In the genomic region with DNA sequence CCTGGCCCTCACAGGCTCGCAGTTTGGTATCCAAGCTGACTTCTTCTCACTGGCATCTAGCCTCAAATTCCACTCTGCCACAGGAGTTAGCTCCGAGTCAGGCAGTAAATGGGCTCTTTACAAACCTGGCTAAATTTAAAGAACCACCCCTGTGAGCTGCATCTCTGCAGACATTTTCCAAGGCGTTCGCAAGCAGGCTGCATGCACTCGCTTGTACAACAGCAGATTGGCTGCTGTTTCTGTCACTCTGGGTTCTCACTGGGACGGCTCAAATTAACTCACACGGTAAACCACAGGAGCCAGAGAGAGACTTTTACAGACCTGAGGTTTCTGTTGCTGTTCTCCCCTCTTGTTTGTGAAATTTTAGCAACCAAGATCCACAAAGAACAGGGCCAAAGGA, we compare ENCODE assay signal across 10 mouse cellular contexts.
DNase-seq lines count a peak whose midpoint lies in the region; ATAC-seq and TF ChIP-seq lines count a peak whose summit lies in the region.
"Had no signal": no experiment of that assay in that cellular context is flagged by ENCODE, and none has a peak within 500 bp of the region (broad histone marks: within the 10 kb centered on the region; RNA-seq: fewer than 3 reads in every experiment).

No protein-coding gene starts in this region.

- no peaks in the 10 kb centered on the region for H3K79me2 ChIP-seq in heart, adult 2 months (replicated peaks; ENCODE audit: control insufficient read depth, insufficient read depth, low read length)

- no peak for TF ChIP-seq EP300 in heart, adult 2 months (IDR thresholded peaks at IDR 0.05; ENCODE audit: insufficient read depth, low read depth, low read length)

- no peak overlapping the region for H3K27ac ChIP-seq in heart, embryonic 13.5 days (replicated peaks)
- H3K27ac ChIP-seq in heart, adult 2 months = no peak overlapping the region
- peak overlapping the region; percentile 25; the same call in 1 of the 2 replicates for H3K27ac ChIP-seq in limb, embryonic 11.5 days (replicated peaks; ENCODE audit: low read depth, low read length)
- H3K27ac ChIP-seq: macrophage had no signal

- no peak for ATAC-seq in heart, embryonic 13.5 days (ENCODE audit: extremely low read depth, insufficient number of reproducible peaks, low FRiP score, low TSS enrichment)
- no peak for ATAC-seq in limb, embryonic 11.5 days (ENCODE audit: insufficient number of reproducible peaks, low FRiP score, low TSS enrichment, low read depth)
- ATAC-seq in activated CD4-positive, CD25-positive, alpha-beta regulatory T cell, adult 4 months = no peak
- ATAC-seq: Patski had no signal

- no peaks in the 10 kb centered on the region for H3K9me3 ChIP-seq in heart, embryonic 13.5 days
- H3K9me3 ChIP-seq in limb, embryonic 11.5 days (ENCODE audit: control insufficient read depth, low read length) = no peaks in the 10 kb centered on the region

- DNase-seq in heart, adult 2 months = no peak
- DNase-seq in embryo, embryonic 10 days (ENCODE audit: low spot score) = peak; percentile 47
- peak; percentile 49 to 71 for DNase-seq in frontal cortex, adult 2 months (ENCODE audit: extremely low spot score in 1 of 2, low spot score in 1 of 2)
- peak; percentile 66 for DNase-seq in limb, embryonic 11.5 days (ENCODE audit: low spot score)
- no peak for DNase-seq in spleen, adult 18-20 months
- DNase-seq in MN1 (ENCODE audit: low spot score) = no peak

- H3K9ac ChIP-seq in heart, embryonic 13.5 days = no peak overlapping the region
- no peak overlapping the region for H3K9ac ChIP-seq in heart, adult 2 months (ENCODE audit: low read depth, low read length)
- no peak overlapping the region for H3K9ac ChIP-seq in limb, embryonic 11.5 days (ENCODE audit: low read length)

- no peak for TF ChIP-seq CTCF in heart, adult 2 months (IDR thresholded peaks at IDR 0.05)

- TF ChIP-seq POLR2A in heart, adult 2 months (IDR thresholded peaks at IDR 0.05; ENCODE audit: insufficient read depth, low read depth, low read length) = no peak

- 0 out of 2 replicates have a peak, but pooled peaks cover 3% of the 10 kb centered on the region for H3K27me3 ChIP-seq in heart, embryonic 13.5 days (replicated peaks)
- no peaks in the 10 kb centered on the region for H3K27me3 ChIP-seq in heart, adult 2 months (ENCODE audit: control insufficient read depth, insufficient read depth, low read length)
- H3K27me3 ChIP-seq in limb, embryonic 11.5 days (ENCODE audit: control insufficient read depth, insufficient read depth, low read length) = no peaks in the 10 kb centered on the region
- H3K27me3 ChIP-seq: Patski had no signal

- WGBS in heart, embryonic 13.5 days = 36% methylated on average over 7 of the region's 7 CpGs
- 26% methylated on average over 7 of the region's 7 CpGs for WGBS in heart, adult 2 months
- WGBS in limb, embryonic 11.5 days = 36% methylated on average over 7 of the region's 7 CpGs

- H3K4me1 ChIP-seq in heart, embryonic 13.5 days = peaks cover 16% of the 10 kb centered on the region
- H3K4me1 ChIP-seq in heart, adult 2 months (ENCODE audit: control insufficient read depth, insufficient read depth, low read length) = no peaks in the 10 kb centered on the region
- H3K4me1 ChIP-seq in limb, embryonic 11.5 days (ENCODE audit: control insufficient read depth, insufficient read depth, low read length) = peaks cover 4% of the 10 kb centered on the region; the same call in 1 of the 2 replicates

- no peak overlapping the region for H3K4me3 ChIP-seq in heart, embryonic 13.5 days
- no peak overlapping the region for H3K4me3 ChIP-seq in heart, adult 2 months
- no peak overlapping the region for H3K4me3 ChIP-seq in limb, embryonic 11.5 days (ENCODE audit: low read depth, low read length)

- no peaks in the 10 kb centered on the region for H3K36me3 ChIP-seq in heart, embryonic 13.5 days
- no peaks in the 10 kb centered on the region for H3K36me3 ChIP-seq in heart, adult 2 months (ENCODE audit: control insufficient read depth, insufficient read depth, low read length)
- H3K36me3 ChIP-seq in limb, embryonic 11.5 days (ENCODE audit: control insufficient read depth, insufficient read depth, low read length) = no peaks in the 10 kb centered on the region

- peak overlapping the region; percentile 51 for H3K4me2 ChIP-seq in heart, embryonic 13.5 days
- no peak overlapping the region for H3K4me2 ChIP-seq in limb, embryonic 11.5 days (ENCODE audit: low read depth, severe bottlenecking)

- intact Hi-C loops in heart, adult 2 months (cut with DNase I) = loop anchor here (10.0 kb wide), 1 partner anchor 1808 kb away; no protein-coding TSS in a partner anchor

Comparison
In these comparisons a context has a peak if more than half of its experiments do, and no peak if none do; other contexts are left out.
1. DNase-seq: peak in embryo, embryonic 10 days (single experiment), frontal cortex, adult 2 months (2 of 2) and limb, embryonic 11.5 days (single experiment); none in heart, adult 2 months (0 of 2), spleen, adult 18-20 months (0 of 2) and MN1 (single experiment).